Mouse (Mus musculus): ENCODE results near the gene Asic2. TPM values are rescaled to one million over a fixed set of nuclear protein-coding genes. Genes with fewer than 3 reads are reported as not detected.

Gene Asic2
- total and polyA plus RNA-seq, 2 experiments, result under 0.01 TPM; not detected in 1

DNA sequence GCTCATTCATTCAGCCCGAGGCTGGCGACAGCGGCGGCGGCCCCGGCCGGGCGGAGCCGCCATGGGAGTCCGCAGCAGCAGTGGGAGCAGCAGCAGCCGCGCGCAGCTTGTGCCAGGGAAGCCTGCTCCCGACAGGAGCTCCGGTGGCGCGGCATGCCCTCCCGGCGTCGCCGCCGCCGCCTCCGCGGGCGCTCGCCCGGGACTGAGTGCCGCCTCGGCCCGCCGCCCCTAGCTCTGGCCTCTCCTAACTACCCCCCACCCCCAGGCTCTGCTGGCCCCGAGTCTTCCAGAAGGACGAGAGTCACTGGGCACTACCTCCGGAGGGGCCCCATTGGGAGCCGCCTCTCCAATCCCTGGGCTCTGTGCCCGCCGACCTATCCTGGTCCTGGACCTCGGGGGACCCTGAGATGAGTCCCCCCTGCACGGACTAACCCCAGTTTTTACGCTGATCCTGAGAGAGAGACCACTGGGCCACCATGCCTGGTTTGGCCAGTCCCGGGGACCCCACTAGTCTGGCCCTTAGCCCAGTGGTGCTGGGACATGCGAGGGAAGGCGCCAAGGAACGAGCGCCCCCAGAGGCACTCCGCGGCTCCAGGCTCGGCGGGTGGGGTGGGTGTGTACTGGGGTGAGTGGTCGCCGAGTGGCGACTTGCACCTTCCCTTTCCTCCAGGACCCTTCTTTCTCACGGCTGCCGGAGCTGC lies 815.6 kb downstream of the Asic2 start:
- DNase-seq (ENCODE audit: extremely low read depth, low read depth, low spot score), result no peak
- Histone ChIP-seq H3K27ac (replicated peaks; ENCODE audit: insufficient read depth, low read depth, low read length) (no peak overlapping the region), H3K4me3 (ENCODE audit: insufficient read depth, low read depth, low read length) (no peak overlapping the region), H3K9ac (ENCODE audit: low read depth, low read length) (no peak overlapping the region), H3K4me1 (ENCODE audit: control insufficient read depth, insufficient read depth, low read length) (no peaks in the 10 kb centered on the region), H3K36me3 (ENCODE audit: control insufficient read depth, insufficient read depth, low read length) (no peaks in the 10 kb centered on the region), H3K27me3 (ENCODE audit: control insufficient read depth, insufficient read depth, low read length) (peaks cover 21% of the 10 kb centered on the region), H3K79me2 (ENCODE audit: control insufficient read depth, insufficient read depth, low read length) (no peaks in the 10 kb centered on the region)
- TF ChIP-seq POLR2A (IDR thresholded peaks at IDR 0.05; ENCODE audit: extremely low read depth, insufficient read depth, low read length) (no peak), CTCF (IDR thresholded peaks at IDR 0.05; ENCODE audit: low read depth, low read length) (no peak)
- 1% methylated on average over 55 of the region's 55 CpGs for WGBS

DNA sequence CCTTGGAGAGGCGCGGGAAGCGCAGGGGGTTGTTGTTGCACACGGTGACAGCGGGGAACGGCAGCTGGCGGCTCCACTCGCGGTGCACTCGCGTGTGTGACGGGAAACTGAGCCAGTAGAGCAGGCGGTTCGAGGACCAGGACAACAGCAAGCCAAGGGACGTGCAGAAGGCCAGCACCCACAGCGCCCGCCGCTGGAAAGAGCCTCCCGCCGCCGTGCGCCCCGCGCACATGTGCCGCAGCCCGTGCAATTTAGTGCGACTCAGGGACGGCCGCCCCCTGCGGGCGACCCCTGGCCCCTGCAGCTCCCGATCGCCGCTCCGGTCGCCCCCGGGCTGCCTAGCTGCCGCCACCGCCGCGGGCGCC lies 816.3 kb downstream of the Asic2 start:
- TF ChIP-seq POLR2A (IDR thresholded peaks at IDR 0.05; ENCODE audit: extremely low read depth, insufficient read depth, low read length) (no peak), CTCF (IDR thresholded peaks at IDR 0.05; ENCODE audit: low read depth, low read length) (0 out of 2 replicates have a peak, but pooled peaks have one; percentile 9)

GRCm38 (mm10) chr11:81151286-81152020 lies 816.8 kb downstream of the Asic2 start:
- Histone ChIP-seq H3K4me1 (ENCODE audit: control insufficient read depth, insufficient read depth, low read length) (no peaks in the 10 kb centered on the region), H3K4me3 (ENCODE audit: insufficient read depth, low read depth, low read length) (no peak overlapping the region), H3K9ac (ENCODE audit: low read depth, low read length) (no peak overlapping the region), H3K27ac (replicated peaks; ENCODE audit: insufficient read depth, low read depth, low read length) (no peak overlapping the region), H3K36me3 (ENCODE audit: control insufficient read depth, insufficient read depth, low read length) (no peaks in the 10 kb centered on the region), H3K79me2 (ENCODE audit: control insufficient read depth, insufficient read depth, low read length) (no peaks in the 10 kb centered on the region), H3K27me3 (ENCODE audit: control insufficient read depth, insufficient read depth, low read length) (peaks cover 21% of the 10 kb centered on the region)
- DNase-seq (ENCODE audit: extremely low read depth, low read depth, low spot score), result no peak
- TF ChIP-seq CTCF (IDR thresholded peaks at IDR 0.05; ENCODE audit: low read depth, low read length) (no peak), POLR2A (IDR thresholded peaks at IDR 0.05; ENCODE audit: extremely low read depth, insufficient read depth, low read length) (no peak)
- WGBS, result 8% methylated on average over 36 of the region's 36 CpGs

More for the DNA sequence above, 816.3 kb downstream of the Asic2 start:
- Histone ChIP-seq H3K36me3 (ENCODE audit: control insufficient read depth, insufficient read depth, low read length) (no peaks in the 10 kb centered on the region), H3K27me3 (ENCODE audit: control insufficient read depth, insufficient read depth, low read length) (peaks cover 21% of the 10 kb centered on the region), H3K4me3 (ENCODE audit: insufficient read depth, low read depth, low read length) (no peak overlapping the region), H3K27ac (replicated peaks; ENCODE audit: insufficient read depth, low read depth, low read length) (no peak overlapping the region), H3K9ac (ENCODE audit: low read depth, low read length) (no peak overlapping the region), H3K79me2 (ENCODE audit: control insufficient read depth, insufficient read depth, low read length) (no peaks in the 10 kb centered on the region), H3K4me1 (ENCODE audit: control insufficient read depth, insufficient read depth, low read length) (no peaks in the 10 kb centered on the region)
- no peak for DNase-seq (ENCODE audit: extremely low read depth, low read depth, low spot score)
- 2% methylated on average over 41 of the region's 42 CpGs for WGBS

GRCm38 (mm10) chr11:81150621-81151020 lies 817.6 kb downstream of the Asic2 start:
- Histone ChIP-seq H3K4me3 (ENCODE audit: insufficient read depth, low read depth, low read length) (no peak overlapping the region), H3K27me3 (ENCODE audit: control insufficient read depth, insufficient read depth, low read length) (peaks cover 21% of the 10 kb centered on the region), H3K36me3 (ENCODE audit: control insufficient read depth, insufficient read depth, low read length) (no peaks in the 10 kb centered on the region), H3K9ac (ENCODE audit: low read depth, low read length) (no peak overlapping the region), H3K27ac (replicated peaks; ENCODE audit: insufficient read depth, low read depth, low read length) (no peak overlapping the region), H3K79me2 (ENCODE audit: control insufficient read depth, insufficient read depth, low read length) (no peaks in the 10 kb centered on the region), H3K4me1 (ENCODE audit: control insufficient read depth, insufficient read depth, low read length) (no peaks in the 10 kb centered on the region)
- no peak for DNase-seq (ENCODE audit: extremely low read depth, low read depth, low spot score)
- no peak for TF ChIP-seq CTCF (IDR thresholded peaks at IDR 0.05; ENCODE audit: low read depth, low read length)
- no peak for TF ChIP-seq POLR2A (IDR thresholded peaks at IDR 0.05; ENCODE audit: extremely low read depth, insufficient read depth, low read length)
- 69% methylated on average over 8 of the region's 8 CpGs for WGBS

GRCm38 (mm10) chr11:81148423-81148822 lies 819.8 kb downstream of the Asic2 start:
- Histone ChIP-seq H3K36me3 (ENCODE audit: control insufficient read depth, insufficient read depth, low read length) (no peaks in the 10 kb centered on the region), H3K4me3 (ENCODE audit: insufficient read depth, low read depth, low read length) (no peak overlapping the region), H3K27me3 (ENCODE audit: control insufficient read depth, insufficient read depth, low read length) (peaks cover 19% of the 10 kb centered on the region), H3K27ac (replicated peaks; ENCODE audit: insufficient read depth, low read depth, low read length) (no peak overlapping the region), H3K79me2 (ENCODE audit: control insufficient read depth, insufficient read depth, low read length) (no peaks in the 10 kb centered on the region), H3K9ac (ENCODE audit: low read depth, low read length) (no peak overlapping the region), H3K4me1 (ENCODE audit: control insufficient read depth, insufficient read depth, low read length) (no peaks in the 10 kb centered on the region)
- TF ChIP-seq CTCF (IDR thresholded peaks at IDR 0.05; ENCODE audit: low read depth, low read length) (no peak), POLR2A (IDR thresholded peaks at IDR 0.05; ENCODE audit: extremely low read depth, insufficient read depth, low read length) (no peak)
- WGBS, result 77% methylated on average over 10 of the region's 10 CpGs
- DNase-seq (ENCODE audit: extremely low read depth, low read depth, low spot score), result no peak

All from liver, adult 2 months (tissue).